Mouse (Mus musculus) ES-E14 (cell line): Measurements from ENCODE around the gene Ing3. TPM values are rescaled to one million over a fixed set of nuclear protein-coding genes. Genes with fewer than 3 reads are reported as not detected.

Experiments
- DNase-seq: peaks from one replicate; pipeline ENCODE4 v3.0.0-alpha.2; 2013; ENCODE audit warnings: low read depth, low spot score
- H3K27ac ChIP-seq: 2 replicates; pipeline ENCODE4 v1.5.1; 2012; ENCODE audit warnings: low read depth, mild to moderate bottlenecking, low read length, moderate library complexity, mixed read lengths; ENCODE audit not compliant: poor library complexity, insufficient read depth, severe bottlenecking
- H3K36me3 ChIP-seq: 2 replicates; pipeline ENCODE4 v1.6.1; 2012; ENCODE audit warnings: mild to moderate bottlenecking, low read length, moderate library complexity, mixed read lengths; ENCODE audit not compliant: control insufficient read depth, poor library complexity, insufficient read depth, severe bottlenecking
- H3K4me1 ChIP-seq, 2 experiments: fragments of 150-350 bp in 1 of 2; sonication (generic) in 1 of 2; 2 replicates each; pipeline ENCODE4 v1.6.1; 2012; ENCODE audit warnings: low read length in 2 of 2, mild to moderate bottlenecking in 1 of 2, mixed read lengths in 1 of 2; ENCODE audit not compliant: control insufficient read depth in 2 of 2, insufficient read depth in 2 of 2, poor library complexity in 1 of 2
- H3K4me3 ChIP-seq, 2 experiments: fragments of 150-350 bp in 1 of 2; sonication (generic) in 1 of 2; 2 replicates each; pipeline ENCODE4 v1.5.1; 2012; ENCODE audit warnings: low read length in 2 of 2, low read depth in 1 of 2, mild to moderate bottlenecking in 1 of 2, mixed read lengths in 1 of 2; ENCODE audit not compliant: insufficient read depth in 1 of 2, poor library complexity in 1 of 2, severe bottlenecking in 1 of 2
- H3K9ac ChIP-seq: 2 replicates; pipeline ENCODE4 v1.6.1; 2012; ENCODE audit warnings: low read depth, mild to moderate bottlenecking, low read length, mixed read lengths; ENCODE audit not compliant: poor library complexity, insufficient read depth, severe bottlenecking
- H3K9me3 ChIP-seq: fragments of 150-350 bp; sonication (generic); 2 replicates; pipeline ENCODE4 v1.6.1; 2012; ENCODE audit warnings: low read depth, mild to moderate bottlenecking, low read length; ENCODE audit not compliant: control insufficient read depth, insufficient read depth
- CHD2 ChIP-seq: IDR thresholded peaks from 2 replicates; pipeline ENCODE4 v1.6.1; 2014; ENCODE audit warnings: mild to moderate bottlenecking, low read depth, low read length, inconsistent platforms
- HCFC1 ChIP-seq: IDR thresholded peaks from 2 replicates; pipeline ENCODE4 v1.6.1; 2012; ENCODE audit warnings: low read length, inconsistent platforms, borderline replicate concordance; ENCODE audit not compliant: insufficient read depth
- MAFK ChIP-seq: IDR thresholded peaks from 2 replicates; pipeline ENCODE4 v1.6.1; 2014; ENCODE audit warnings: mild to moderate bottlenecking, low read depth, low read length, inconsistent platforms; ENCODE audit not compliant: insufficient read depth
- ZC3H11A ChIP-seq: IDR thresholded peaks from 2 replicates; pipeline ENCODE4 v1.6.1; 2012; ENCODE audit warnings: low read depth, mild to moderate bottlenecking, inconsistent platforms, low read length, borderline replicate concordance
- ZNF384 ChIP-seq: IDR thresholded peaks from 2 replicates; pipeline ENCODE4 v1.6.1; 2012; ENCODE audit warnings: low read depth, low read length, inconsistent platforms
- in situ Hi-C, 2 experiments: fragments of 600-800 bp; cut with MboI; formaldehyde crosslinking; loops; one replicate each; pipeline ENCODE4 v1.15.1; 2025; ENCODE audit warnings: low sequenced_read_pairs in 2 of 2, inconsistent platforms in 1 of 2; ENCODE audit not compliant: unreplicated experiment in 2 of 2
- total RNA-seq: library from RNA; depleted of rRNA; stranded (reverse); fragments of 300-350 nt; gene quantifications from 2 replicates; pipeline ENCODE4 v1.2.3, GENCODE M21; 2012

Ing3 gene
- total RNA-seq, 1 experiment, result 19.9 TPM

- Histone ChIP-seq H3K36me3 (peaks cover 3% of the 10 kb centered on the region; the same call in 1 of the 2 replicates), H3K9ac (no peak overlapping the region), H3K4me1 (no peaks in the 10 kb centered on the region; a peak in 1 of 4 replicates), H3K9me3 (no peaks in the 10 kb centered on the region), H3K27ac (no peak overlapping the region), H3K4me3 (no peak overlapping the region)
- in situ Hi-C loops, result no loop called here
- no peak for TF ChIP-seq ZC3H11A
- TF ChIP-seq HCFC1, result no peak
- TF ChIP-seq ZNF384, result no peak
- TF ChIP-seq CHD2, result no peak
- TF ChIP-seq MAFK, result no peak
- no peak for DNase-seq
These were observed 6.1 kb downstream of the Ing3 start for GRCm38 (mm10) chr6:21955468-21955867.

DNA sequence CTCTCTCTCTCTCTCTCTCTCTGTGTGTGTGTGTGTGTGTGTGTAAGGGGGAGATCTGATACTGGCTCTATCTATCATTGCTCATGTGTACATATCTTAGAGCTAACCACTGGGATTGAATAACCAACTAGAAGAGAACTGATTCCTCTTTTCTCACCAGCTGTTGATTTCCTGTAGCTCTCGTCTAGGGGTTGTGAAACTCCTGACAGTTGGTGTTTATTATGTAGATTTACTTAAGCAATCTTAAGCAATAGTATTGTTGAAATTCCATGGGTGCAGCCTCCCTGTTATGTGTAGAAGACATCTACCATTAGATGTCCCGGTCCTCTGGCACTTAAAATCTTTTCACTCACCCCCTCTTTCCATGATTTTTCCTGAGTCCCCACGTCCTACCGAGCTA, 9.6 kb downstream of the Ing3 start:
- in situ Hi-C loops, result no loop called here
- H3K9me3 ChIP-seq, result no peaks in the 10 kb centered on the region
- peaks cover 3% of the 10 kb centered on the region; the same call in 1 of the 2 replicates for H3K36me3 ChIP-seq
- H3K4me3 ChIP-seq, result no peak overlapping the region
- DNase-seq, result no peak
- no peaks in the 10 kb centered on the region for H3K4me1 ChIP-seq
- no peak overlapping the region for H3K9ac ChIP-seq
- TF ChIP-seq ZC3H11A, result no peak
- no peak for TF ChIP-seq CHD2
- TF ChIP-seq HCFC1, result no peak
- no peak for TF ChIP-seq MAFK
- TF ChIP-seq ZNF384, result no peak
- no peak overlapping the region for H3K27ac ChIP-seq

DNA sequence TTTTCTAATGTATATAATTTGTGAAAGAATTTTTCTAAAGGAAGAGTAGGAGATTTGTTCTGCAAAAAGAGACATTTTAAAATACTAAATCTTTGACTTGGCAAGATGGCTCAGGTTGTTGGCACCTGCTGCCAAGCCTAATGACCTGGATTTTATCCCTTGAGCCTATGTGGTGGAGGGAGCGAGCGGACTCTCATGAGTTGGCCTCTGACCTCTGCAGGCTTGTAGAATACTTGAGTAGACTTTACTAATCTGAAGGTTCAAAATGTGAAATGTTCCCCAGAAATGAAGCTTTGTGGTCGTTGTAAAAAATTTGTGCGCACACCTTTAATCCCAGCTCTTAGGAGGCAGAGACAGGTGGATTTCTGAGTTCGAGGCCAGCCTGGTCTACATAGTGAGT, 10.5 kb downstream of the Ing3 start:
- Histone ChIP-seq H3K36me3 (peaks cover 3% of the 10 kb centered on the region; the same call in 1 of the 2 replicates), H3K9me3 (no peaks in the 10 kb centered on the region), H3K4me3 (no peak overlapping the region), H3K9ac (no peak overlapping the region), H3K27ac (no peak overlapping the region), H3K4me1 (no peaks in the 10 kb centered on the region)
- TF ChIP-seq HCFC1, result no peak
- no peak for TF ChIP-seq ZNF384
- TF ChIP-seq MAFK, result no peak
- TF ChIP-seq CHD2, result no peak
- no peak for TF ChIP-seq ZC3H11A
- no peak for DNase-seq
- in situ Hi-C loops, result no loop called here

GRCm38 (mm10) chr6:21977532-21977931, 28.2 kb downstream of the Ing3 start:
- Histone ChIP-seq H3K4me1 (no peaks in the 10 kb centered on the region), H3K9ac (no peak overlapping the region), H3K36me3 (peaks cover 3% of the 10 kb centered on the region), H3K9me3 (no peaks in the 10 kb centered on the region), H3K4me3 (no peak overlapping the region), H3K27ac (no peak overlapping the region)
- DNase-seq, result no peak
- TF ChIP-seq CHD2, result no peak
- TF ChIP-seq ZC3H11A, result no peak
- no peak for TF ChIP-seq HCFC1
- in situ Hi-C loops, result no loop called here

DNA sequence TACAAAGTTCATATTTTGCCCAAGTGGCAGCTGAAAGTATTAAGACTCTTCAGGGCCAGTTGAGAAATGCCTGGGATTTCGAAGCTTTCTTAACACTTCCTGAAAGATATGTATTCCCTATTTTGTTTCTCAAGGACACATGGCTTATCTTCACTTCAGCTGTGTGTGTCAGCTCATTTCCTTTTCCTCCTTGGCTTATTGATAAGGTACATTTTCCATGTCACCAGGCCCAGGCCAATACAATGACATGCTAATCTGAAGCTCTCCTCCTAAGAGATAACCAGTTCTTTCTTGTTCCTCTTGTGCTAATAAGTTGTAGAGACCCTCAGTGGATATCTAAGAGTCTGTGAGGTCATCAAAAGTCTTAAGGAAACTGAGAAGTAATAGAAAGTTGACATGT, 31.7 kb downstream of the Ing3 start:
- in situ Hi-C loops, result no loop called here
- no peak for TF ChIP-seq MAFK
- TF ChIP-seq CHD2, result no peak
- no peak for TF ChIP-seq HCFC1
- TF ChIP-seq ZNF384, result no peak
- no peak for TF ChIP-seq ZC3H11A
- H3K4me1 ChIP-seq, result peaks cover 0 to 2% of the 10 kb centered on the region in 2 experiments; a peak in 1 of 4 replicates
- H3K27ac ChIP-seq, result no peak overlapping the region
- no peak for DNase-seq
- no peaks in the 10 kb centered on the region for H3K9me3 ChIP-seq
- H3K9ac ChIP-seq, result no peak overlapping the region
- H3K4me3 ChIP-seq, result no peak overlapping the region
- H3K36me3 ChIP-seq, result no peaks in the 10 kb centered on the region
